Mouse (Mus musculus) T-helper 2 cell (primary cell): Measurements from ENCODE around the gene Gm42417.
"Not testable (repeated sequence)": the region's sequence is repeated elsewhere in the genome, so short reads cannot be mapped to it uniquely, and the experiment has no call there.

ENCODE experiments used
- in situ Hi-C: fragments of 300-600 bp; cut with MboI, MseI; formaldehyde crosslinking; loops from one replicate; pipeline ENCODE4 v1.15.1; 2025; ENCODE audit warnings: high pct_unique_total_duplicates

The Gm42417 gene

GRCm38 (mm10) chr1:36545845-36546600 lies 6.8 kb upstream of the Gm42417 start:
- in situ Hi-C loops: no loop called here

GRCm38 (mm10) chr1:36545382-36545781 lies 6.2 kb upstream of the Gm42417 start:
- in situ Hi-C loops: no loop called here

GRCm38 (mm10) chr1:36542925-36543324 lies 3.7 kb upstream of the Gm42417 start:
- in situ Hi-C loops: no loop called here

GRCm38 (mm10) chr1:36541844-36542243 lies 2.6 kb upstream of the Gm42417 start:
- in situ Hi-C loops: no loop called here

- in situ Hi-C loops: no loop called here
These were observed 1.6 kb upstream of the Gm42417 start for GRCm38 (mm10) chr1:36540807-36541206.

GRCm38 (mm10) chr1:36540132-36540531 lies 903 bp upstream of the Gm42417 start:
- in situ Hi-C loops: no loop called here

DNA sequence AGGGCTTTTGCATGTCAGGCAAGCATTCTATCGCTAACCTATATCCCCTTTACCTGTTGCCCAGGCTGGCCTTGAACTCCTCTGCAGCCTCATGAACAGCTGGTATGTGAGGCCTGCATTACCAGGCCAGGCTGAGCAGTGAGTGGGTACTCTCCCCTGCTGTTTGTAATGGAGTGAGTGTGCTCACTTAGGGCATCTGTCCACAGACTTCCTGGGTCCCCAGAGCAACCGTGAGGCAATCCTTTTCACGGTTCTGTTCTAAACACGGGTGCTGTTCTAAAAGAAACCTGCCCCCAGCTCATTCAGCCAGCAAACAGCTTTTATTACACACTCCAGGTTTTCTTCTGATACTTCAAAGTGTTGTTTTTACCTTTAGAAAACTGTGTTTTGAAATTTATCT lies 502 bp downstream of the Gm42417 start:
- in situ Hi-C loops: no loop called here

DNA sequence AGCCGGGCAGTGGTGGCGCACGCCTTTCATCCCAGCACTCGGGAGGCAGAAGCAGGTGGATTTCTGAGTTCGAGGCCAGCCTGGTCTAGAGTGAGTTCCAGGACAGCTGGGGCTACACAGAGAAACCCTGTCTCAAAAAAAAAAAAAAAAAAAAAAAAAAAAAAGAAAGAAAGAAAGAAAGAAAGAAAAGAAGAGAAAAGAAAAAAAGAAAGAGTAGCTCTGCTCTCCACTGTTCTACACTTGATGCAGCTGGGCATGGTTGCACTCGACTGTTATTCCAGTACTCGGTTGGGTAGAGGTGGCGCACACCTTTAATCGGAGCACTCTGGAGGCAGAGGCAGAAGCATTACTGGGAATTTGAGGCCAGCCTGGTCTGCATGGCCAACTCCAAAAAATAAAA lies 2.4 kb downstream of the Gm42417 start, which contains the start of gene Ankrd23:
Ankrd23 (minus strand) TSS at position 101 of the 400 bp plus-strand sequence.
- in situ Hi-C loops: not testable (repeated sequence)

GRCm38 (mm10) chr1:36536397-36536728 lies 2.9 kb downstream of the Gm42417 start:
- in situ Hi-C loops: no loop called here

DNA sequence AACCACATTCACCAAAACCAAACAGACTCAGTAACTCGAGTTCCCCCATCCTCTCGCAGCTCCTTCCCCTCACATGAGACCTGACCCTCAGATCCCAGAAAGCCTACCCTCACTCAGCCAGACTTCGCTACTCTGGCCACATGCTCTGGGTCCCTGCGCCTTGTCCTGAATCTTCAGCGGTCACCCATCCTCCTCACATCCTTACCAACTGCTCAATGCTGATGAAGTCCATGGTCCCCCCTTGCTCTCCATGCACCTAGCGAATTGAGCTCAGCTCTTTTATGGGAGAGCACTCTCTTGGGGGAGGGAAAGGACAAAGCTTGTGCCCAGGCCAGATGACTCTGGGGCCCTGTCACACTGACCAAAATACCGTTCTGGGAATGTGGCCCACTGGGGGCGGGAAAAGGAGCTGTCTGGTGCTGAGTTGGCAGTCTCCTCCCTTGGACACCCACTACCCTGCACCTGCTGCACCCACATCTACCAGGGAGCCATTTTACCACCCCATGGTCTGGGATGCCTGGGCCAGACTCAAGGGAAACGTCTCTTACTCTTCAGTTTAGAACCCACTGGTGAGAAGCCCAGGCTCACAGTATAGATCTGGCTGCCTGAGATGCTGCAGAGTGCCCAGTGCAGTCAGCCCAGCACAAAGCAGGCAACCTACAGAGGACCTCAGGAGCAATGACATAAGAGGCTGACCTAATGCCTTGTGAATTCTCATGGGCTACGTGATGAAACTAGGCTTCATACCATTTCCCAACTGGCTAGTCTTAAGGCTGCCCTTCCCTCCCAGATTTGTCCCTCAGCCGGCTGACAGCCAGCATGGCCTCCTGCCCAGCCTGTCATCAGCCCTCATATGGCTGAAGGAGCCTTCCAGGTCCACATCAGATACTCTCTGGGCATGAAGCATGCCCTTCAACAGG lies 3.5 kb downstream of the Gm42417 start:
- in situ Hi-C loops: no loop called here

GRCm38 (mm10) chr1:36534595-36535058 lies 4.6 kb downstream of the Gm42417 start:
- in situ Hi-C loops: no loop called here

- in situ Hi-C loops: no loop called here
These were observed 5.7 kb downstream of the Gm42417 start for GRCm38 (mm10) chr1:36533546-36533945.

- in situ Hi-C loops: no loop called here
These were observed 7.8 kb downstream of the Gm42417 start for GRCm38 (mm10) chr1:36531461-36531860.

DNA sequence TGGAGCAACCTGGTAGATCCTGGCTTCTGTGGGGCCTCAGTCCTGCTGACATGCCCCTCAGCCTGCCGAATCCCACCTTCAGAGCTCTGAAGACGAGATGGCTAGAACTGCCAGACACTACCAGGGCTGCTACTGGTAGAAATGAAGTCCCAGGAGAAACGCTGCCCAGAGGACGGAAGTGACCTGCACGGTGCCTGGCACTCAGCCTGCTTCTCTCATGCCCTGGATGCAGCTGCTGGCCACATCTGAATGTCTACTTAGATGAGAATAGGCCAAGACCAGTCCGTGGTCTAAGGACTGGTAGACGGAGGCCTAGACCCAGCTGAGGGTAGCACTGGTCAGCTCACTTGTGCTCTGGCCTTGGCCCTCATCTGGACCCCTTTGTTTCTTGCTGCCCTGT lies 8.3 kb downstream of the Gm42417 start:
- in situ Hi-C loops: no loop called here

GRCm38 (mm10) chr1:36530485-36530884 lies 8.7 kb downstream of the Gm42417 start:
- in situ Hi-C loops: no loop called here

DNA sequence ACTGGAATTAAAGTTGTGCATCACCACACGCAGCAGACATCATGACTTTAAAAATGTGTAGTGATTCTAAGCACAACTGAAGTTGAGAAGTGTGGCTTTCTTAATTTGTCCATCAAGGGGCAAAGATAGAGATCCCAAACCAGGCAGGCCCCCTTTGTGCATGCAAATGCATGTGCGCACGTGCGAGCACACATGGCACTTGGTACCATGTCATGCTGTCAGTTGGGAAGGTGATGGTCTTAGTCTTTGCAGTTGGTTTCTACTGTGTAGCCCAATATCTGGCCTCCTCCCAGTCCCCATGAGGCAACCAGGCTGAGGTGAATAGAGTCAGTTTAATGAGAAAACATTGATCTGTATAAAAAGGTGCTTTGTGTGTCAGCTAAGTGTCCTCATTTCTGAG lies 9.4 kb downstream of the Gm42417 start:
- in situ Hi-C loops: no loop called here

GRCm38 (mm10) chr1:36529274-36529673 lies 10.0 kb downstream of the Gm42417 start:
- in situ Hi-C loops: no loop called here

- in situ Hi-C loops: no loop called here
These were observed 10.9 kb downstream of the Gm42417 start for GRCm38 (mm10) chr1:36528351-36528750.

- in situ Hi-C loops: no loop called here
These were observed 12.3 kb downstream of the Gm42417 start for GRCm38 (mm10) chr1:36526903-36527302.

GRCm38 (mm10) chr1:36525774-36526173 lies 13.5 kb downstream of the Gm42417 start:
- in situ Hi-C loops: no loop called here

GRCm38 (mm10) chr1:36524058-36524457 lies 15.2 kb downstream of the Gm42417 start:
- in situ Hi-C loops: no loop called here

DNA sequence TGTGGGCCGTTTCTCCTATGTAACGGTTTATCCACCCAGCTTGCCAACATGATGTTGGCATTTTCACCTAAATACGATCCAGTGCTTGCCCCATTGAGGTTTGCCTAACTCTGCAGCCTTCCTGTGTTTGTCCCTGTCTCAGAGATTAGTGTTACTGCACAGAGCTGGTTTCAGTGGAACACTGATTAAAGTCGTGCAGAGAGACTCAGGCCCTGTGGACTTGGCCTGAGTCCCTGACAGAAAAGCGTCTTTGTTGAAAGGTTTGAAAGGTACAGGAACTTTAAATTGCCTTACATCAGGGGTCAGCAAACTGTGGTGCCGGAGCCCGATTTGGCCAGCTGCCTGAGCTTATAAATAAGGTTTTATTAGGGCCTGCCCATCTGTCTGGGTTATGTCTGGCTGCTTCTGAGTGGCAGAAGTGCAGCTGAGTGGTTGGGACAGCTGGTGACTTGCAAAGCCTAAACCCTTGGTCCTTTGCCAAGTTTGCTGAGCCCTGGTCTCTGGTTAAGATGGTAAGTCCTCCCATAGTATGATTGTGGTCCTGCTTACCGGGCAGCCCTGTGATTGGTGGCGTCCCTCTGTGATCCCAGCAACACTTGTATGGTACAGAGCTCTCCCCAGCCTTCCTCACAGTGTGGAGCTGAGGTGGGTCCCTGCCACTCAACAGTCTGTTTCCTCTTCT lies 15.8 kb downstream of the Gm42417 start:
- in situ Hi-C loops: no loop called here
